Mouse (Mus musculus) MEL (cell line): Measurements from ENCODE around the gene Phtf2. TPM values are rescaled to one million over a fixed set of nuclear protein-coding genes. Genes with fewer than 3 reads are reported as not detected.
"Not testable (repeated sequence)": the region's sequence is repeated elsewhere in the genome, so short reads cannot be mapped to it uniquely, and the experiment has no call there.

Experiments
- DNase-seq: peaks from one replicate; pipeline ENCODE4 v3.0.0; 2011; ENCODE audit warnings: low read depth, low spot score
- H3K27ac ChIP-seq: 2 replicates; pipeline ENCODE4 v1.5.1; 2012; ENCODE audit warnings: low read depth, mild to moderate bottlenecking, control low read depth, low read length, moderate library complexity; ENCODE audit not compliant: control insufficient read depth
- H3K27me3 ChIP-seq, 2 experiments: fragments of 150-350 bp in 1 of 2; sonication (generic) in 1 of 2; 2 replicates each; pipeline ENCODE4 v1.6.1; 2012; ENCODE audit warnings: low read length in 2 of 2, mild to moderate bottlenecking in 2 of 2, improper control_type of control experiment in 1 of 2, moderate library complexity in 1 of 2; ENCODE audit not compliant: insufficient read depth in 2 of 2, control insufficient read depth in 1 of 2
- H3K36me3 ChIP-seq, 2 experiments: 2 replicates each; pipeline ENCODE4 v1.6.1; 2012 to 2014; ENCODE audit warnings: low read length in 2 of 2, improper control_type of control experiment in 1 of 2, inconsistent platforms in 1 of 2, mild to moderate bottlenecking in 1 of 2; ENCODE audit not compliant: insufficient read depth in 2 of 2, control insufficient read depth in 1 of 2
- H3K4me1 ChIP-seq, 2 experiments: fragments of 150-350 bp in 1 of 2; sonication (generic) in 1 of 2; 2 replicates each; pipeline ENCODE4 v1.6.1; 2012; ENCODE audit warnings: low read length in 2 of 2, improper control_type of control experiment in 1 of 2, mild to moderate bottlenecking in 1 of 2; ENCODE audit not compliant: insufficient read depth in 2 of 2, control insufficient read depth in 1 of 2
- H3K4me3 ChIP-seq, 2 experiments: fragments of 150-350 bp in 1 of 2; sonication (generic) in 1 of 2; 2 replicates each; pipeline ENCODE4 v1.5.1; 2012; ENCODE audit warnings: low read depth in 2 of 2, low read length in 2 of 2, mild to moderate bottlenecking in 2 of 2, moderate library complexity in 2 of 2, control low read depth in 1 of 2, improper control_type of control experiment in 1 of 2; ENCODE audit not compliant: control insufficient read depth in 1 of 2, insufficient read depth in 1 of 2
- H3K79me2 ChIP-seq: 2 replicates; pipeline ENCODE4 v1.6.1; 2012; ENCODE audit warnings: mild to moderate bottlenecking, low read length, moderate library complexity; ENCODE audit not compliant: control insufficient read depth, poor library complexity, insufficient read depth
- H3K9ac ChIP-seq: 2 replicates; pipeline ENCODE4 v1.6.1; 2012; ENCODE audit warnings: low read depth, mild to moderate bottlenecking, control low read depth, low read length, moderate library complexity; ENCODE audit not compliant: control insufficient read depth, poor library complexity, severe bottlenecking
- H3K9me3 ChIP-seq: fragments of 150-350 bp; sonication (generic); replicated peaks from 2 replicates; pipeline ENCODE4 v1.6.1; 2012; ENCODE audit warnings: mild to moderate bottlenecking, low read length, improper control_type of control experiment, moderate library complexity; ENCODE audit not compliant: insufficient read depth
- EP300 ChIP-seq, 2 experiments: IDR thresholded peaks; 2 replicates each; pipeline ENCODE4 v1.6.1; 2011; ENCODE audit warnings: improper control_type of control experiment in 2 of 2, low read length in 2 of 2, low read depth in 1 of 2, mild to moderate bottlenecking in 1 of 2
- ETS1 ChIP-seq: IDR thresholded peaks from 2 replicates; pipeline ENCODE4 v1.6.1; 2012; ENCODE audit warnings: low read depth, mild to moderate bottlenecking, inconsistent platforms, low read length, improper control_type of control experiment, moderate library complexity
- GATA1 ChIP-seq: IDR thresholded peaks from 2 replicates; pipeline ENCODE4 v1.6.1; 2011; ENCODE audit warnings: low read depth, low read length, improper control_type of control experiment
- JUND ChIP-seq: IDR thresholded peaks from 2 replicates; pipeline ENCODE4 v1.6.1; 2011; ENCODE audit warnings: low read depth, mild to moderate bottlenecking, improper control_type of control experiment, low read length
- RCOR1 ChIP-seq: IDR thresholded peaks from 2 replicates; pipeline ENCODE4 v1.6.1; 2012; ENCODE audit warnings: low read depth, mild to moderate bottlenecking, inconsistent platforms, low read length, improper control_type of control experiment
- SIN3A ChIP-seq: IDR thresholded peaks from 2 replicates; pipeline ENCODE4 v1.6.1; 2012; ENCODE audit warnings: low read length, improper control_type of control experiment, inconsistent platforms
- TBP ChIP-seq: IDR thresholded peaks from 2 replicates; pipeline ENCODE4 v1.8.0; 2011; ENCODE audit warnings: low read depth, low read length, improper control_type of control experiment
- TCF12 ChIP-seq: IDR thresholded peaks from 2 replicates; pipeline ENCODE4 v1.6.1; 2014; ENCODE audit warnings: low read depth, mild to moderate bottlenecking, inconsistent platforms, low read length, improper control_type of control experiment, moderate library complexity
- polyA plus RNA-seq, 2 experiments: library from polyadenylated mRNA; stranded (reverse) in 1 of 2; unstranded in 1 of 2; fragments of >175 nt in 1 of 2; fragments of >200 nt in 1 of 2; gene quantifications; 2 replicates each; pipeline versions ENCODE4 v1.2.1 to v1.2.4; 2012; ENCODE audit warnings: low replicate concordance in 2 of 2, low read depth in 1 of 2; ENCODE audit not compliant: insufficient read length in 2 of 2, insufficient read depth in 1 of 2, missing spikeins in 1 of 2
- total RNA-seq: library from RNA; depleted of rRNA; stranded (reverse); fragments of 300-350 nt; gene quantifications from 2 replicates; pipeline ENCODE4 v1.2.3, GENCODE M21; 2012; rRNA removed

The Phtf2 gene
- total and polyA plus RNA-seq, 3 experiments = 20.0 TPM; not detected in 1

GRCm38 (mm10) chr5:20710845-20711244, 171.1 kb downstream of the Phtf2 start:
- not testable (repeated sequence) for H3K9ac ChIP-seq, H3K9me3 ChIP-seq, H3K4me3 ChIP-seq, H3K79me2 ChIP-seq, H3K27me3 ChIP-seq
- peak overlapping the region; percentile 68 for H3K27ac ChIP-seq
- DNase-seq = peak; percentile 72
- peaks cover 0 to 30% of the 10 kb centered on the region in 2 experiments; a peak in 2 of 4 replicates for H3K36me3 ChIP-seq
- TF ChIP-seq JUND (peak; percentile 70; the same call in 1 of the 2 replicates), GATA1 (peak; percentile 70), SIN3A (peak; percentile 40; the same call in 1 of the 2 replicates), RCOR1 (0 out of 2 replicates have a peak, but pooled peaks have one; percentile 38), TBP (peak; percentile 50; the same call in 1 of the 2 replicates), ETS1 (peak; percentile 59), TCF12 (0 out of 2 replicates have a peak, but pooled peaks have one; percentile 8), EP300 (IDR thresholded peaks at IDR 0.05; ENCODE audit: low read depth in 1 of 2, low read length in 2 of 2) (peak; percentile 83)
- H3K4me1 ChIP-seq = peaks cover 11 to 18% of the 10 kb centered on the region in 2 experiments

Other genes starting within 250 kb of the Phtf2 start
- 22.4 and 23.5 TPM in 2 replicates for gene Tmem60, start 67 bp upstream of the Phtf2 start, total RNA-seq
- 10 to 100 TPM in 1 of 2 experiments, not detected in 1; 37.4 TPM for gene Tmem60, start 67 bp upstream of the Phtf2 start, polyA plus RNA-seq
- 5.0 and 5.7 TPM in 2 replicates for gene Rsbn1l, start 74.3 kb upstream of the Phtf2 start, total RNA-seq
- 10 to 100 TPM; 17.4 to 78.2 TPM for gene Rsbn1l, start 74.3 kb upstream of the Phtf2 start, polyA plus RNA-seq
- gene Ptpn12, start 173.8 kb upstream of the Phtf2 start, total RNA-seq = 14.8 and 23.2 TPM in 2 replicates
- gene Ptpn12, start 173.8 kb upstream of the Phtf2 start, polyA plus RNA-seq = 100 to 1,000 TPM in 1 of 2 experiments, 10 to 100 TPM in 1; 58.2 to 177 TPM